Mouse (Mus musculus): ENCODE data around the gene Lmtk2. TPM values are rescaled to one million over a fixed set of nuclear protein-coding genes. Genes with fewer than 3 reads are reported as not detected.

Gene Lmtk2
- total RNA-seq (2015; ENCODE audit: low replicate concordance) (7.5 and 8.2 TPM in 2 replicates), total RNA-seq (2017; ENCODE audit: low replicate concordance) (10.3 and 11.6 TPM in 2 replicates)

GRCm38 (mm10) chr5:144100149-144100935, at the start of gene Lmtk2:
TSS of gene Lmtk2 (plus strand) at chr5:144100436.
- peak; percentile 99 for ATAC-seq (replicated peaks; ENCODE audit: low FRiP score, poor library complexity, severe bottlenecking)

- peak; percentile 77 for ATAC-seq (replicated peaks; ENCODE audit: low FRiP score, poor library complexity, severe bottlenecking)
These were observed 49.0 kb upstream of the Lmtk2 start for GRCm38 (mm10) chr5:144051268-144051667.

- no peak for ATAC-seq (replicated peaks; ENCODE audit: low FRiP score, poor library complexity, severe bottlenecking)
These were observed 46.8 kb upstream of the Lmtk2 start for GRCm38 (mm10) chr5:144053450-144053849.

GRCm38 (mm10) chr5:144054340-144054739, 45.9 kb upstream of the Lmtk2 start:
- ATAC-seq (replicated peaks; ENCODE audit: low FRiP score, poor library complexity, severe bottlenecking) = no peak

GRCm38 (mm10) chr5:144064093-144064492, 36.1 kb upstream of the Lmtk2 start:
- no peak for ATAC-seq (replicated peaks; ENCODE audit: low FRiP score, poor library complexity, severe bottlenecking)

- no peak for ATAC-seq (replicated peaks; ENCODE audit: low FRiP score, poor library complexity, severe bottlenecking)
These were observed 34.2 kb upstream of the Lmtk2 start for GRCm38 (mm10) chr5:144066036-144066435.

GRCm38 (mm10) chr5:144070064-144070463, 30.2 kb upstream of the Lmtk2 start:
- no peak for ATAC-seq (replicated peaks; ENCODE audit: low FRiP score, poor library complexity, severe bottlenecking)

- ATAC-seq (replicated peaks; ENCODE audit: low FRiP score, poor library complexity, severe bottlenecking) = no peak
These were observed 29.0 kb upstream of the Lmtk2 start for GRCm38 (mm10) chr5:144071249-144071648.

- ATAC-seq (replicated peaks; ENCODE audit: low FRiP score, poor library complexity, severe bottlenecking) = no peak
These were observed 22.7 kb upstream of the Lmtk2 start for GRCm38 (mm10) chr5:144077541-144077940.

- ATAC-seq (replicated peaks; ENCODE audit: low FRiP score, poor library complexity, severe bottlenecking) = no peak
These were observed 19.4 kb upstream of the Lmtk2 start for GRCm38 (mm10) chr5:144080886-144081285.

- ATAC-seq (replicated peaks; ENCODE audit: low FRiP score, poor library complexity, severe bottlenecking) = no peak
These were observed 18.2 kb upstream of the Lmtk2 start for GRCm38 (mm10) chr5:144082006-144082405.

GRCm38 (mm10) chr5:144083521-144083920, 16.7 kb upstream of the Lmtk2 start:
- no peak for ATAC-seq (replicated peaks; ENCODE audit: low FRiP score, poor library complexity, severe bottlenecking)

- no peak for ATAC-seq (replicated peaks; ENCODE audit: low FRiP score, poor library complexity, severe bottlenecking)
These were observed 16.0 kb upstream of the Lmtk2 start for GRCm38 (mm10) chr5:144084271-144084670.

GRCm38 (mm10) chr5:144085696-144086095, 14.5 kb upstream of the Lmtk2 start:
- ATAC-seq (replicated peaks; ENCODE audit: low FRiP score, poor library complexity, severe bottlenecking) = no peak

GRCm38 (mm10) chr5:144086494-144086893, 13.7 kb upstream of the Lmtk2 start:
- ATAC-seq (replicated peaks; ENCODE audit: low FRiP score, poor library complexity, severe bottlenecking) = no peak

- ATAC-seq (replicated peaks; ENCODE audit: low FRiP score, poor library complexity, severe bottlenecking) = no peak
These were observed 11.9 kb upstream of the Lmtk2 start for GRCm38 (mm10) chr5:144088354-144088753.

GRCm38 (mm10) chr5:144095461-144095970, 4.7 kb upstream of the Lmtk2 start:
- ATAC-seq (replicated peaks; ENCODE audit: low FRiP score, poor library complexity, severe bottlenecking) = no peak

GRCm38 (mm10) chr5:144097902-144098639, 2.2 kb upstream of the Lmtk2 start:
- no peak for ATAC-seq (replicated peaks; ENCODE audit: low FRiP score, poor library complexity, severe bottlenecking)

- ATAC-seq (replicated peaks; ENCODE audit: low FRiP score, poor library complexity, severe bottlenecking) = no peak
These were observed 1.7 kb upstream of the Lmtk2 start for GRCm38 (mm10) chr5:144098640-144098929.

- ATAC-seq (replicated peaks; ENCODE audit: low FRiP score, poor library complexity, severe bottlenecking) = no peak
These were observed 712 bp downstream of the Lmtk2 start for GRCm38 (mm10) chr5:144100948-144101347.

GRCm38 (mm10) chr5:144105070-144105469, 4.8 kb downstream of the Lmtk2 start:
- ATAC-seq (replicated peaks; ENCODE audit: low FRiP score, poor library complexity, severe bottlenecking) = no peak

All from erythroblast, adult 5-6 weeks (primary cell).